Mouse (Mus musculus): ENCODE results near the gene Trnp1. TPM values are rescaled to one million over a fixed set of nuclear protein-coding genes. Genes with fewer than 3 reads are reported as not detected.

The Trnp1 gene
- polyA plus RNA-seq, 1 experiment from 2014 or later: 0.06 TPM

GRCm38 (mm10) chr4:133494432-133494831, 3.9 kb downstream of the Trnp1 start:
- ATAC-seq (ENCODE audit: insufficient read depth): no peak; the same call in 1 of the 2 replicates
- Histone ChIP-seq H3K4me1 (replicated peaks) (peaks cover 41% of the 10 kb centered on the region), H3K9ac (peak overlapping the region; percentile 32; the same call in 1 of the 2 replicates), H3K4me2 (peak overlapping the region; percentile 72), H3K27ac (replicated peaks) (no peak overlapping the region), H3K27me3 (peaks cover 73% of the 10 kb centered on the region), H3K9me3 (replicated peaks) (no peaks in the 10 kb centered on the region), H3K4me3 (replicated peaks) (peak overlapping the region; percentile 39), H3K36me3 (replicated peaks) (no peaks in the 10 kb centered on the region)
- WGBS (ENCODE audit: insufficient replicate concordance): 1% methylated on average over 12 of the region's 12 CpGs

GRCm38 (mm10) chr4:133493895-133494294, 4.5 kb downstream of the Trnp1 start:
- ATAC-seq (ENCODE audit: insufficient read depth): no peak; the same call in 1 of the 2 replicates
- 10% methylated on average over 10 of the region's 12 CpGs for WGBS (ENCODE audit: insufficient replicate concordance)
- no peaks in the 10 kb centered on the region for H3K9me3 ChIP-seq (replicated peaks)
- H3K4me1 ChIP-seq (replicated peaks): peaks cover 46% of the 10 kb centered on the region
- H3K36me3 ChIP-seq (replicated peaks): no peaks in the 10 kb centered on the region
- peak overlapping the region; percentile 72 for H3K4me2 ChIP-seq
- peak overlapping the region; percentile 39 for H3K4me3 ChIP-seq (replicated peaks)
- no peak overlapping the region for H3K9ac ChIP-seq
- peaks cover 67% of the 10 kb centered on the region for H3K27me3 ChIP-seq
- H3K27ac ChIP-seq (replicated peaks): no peak overlapping the region

DNA sequence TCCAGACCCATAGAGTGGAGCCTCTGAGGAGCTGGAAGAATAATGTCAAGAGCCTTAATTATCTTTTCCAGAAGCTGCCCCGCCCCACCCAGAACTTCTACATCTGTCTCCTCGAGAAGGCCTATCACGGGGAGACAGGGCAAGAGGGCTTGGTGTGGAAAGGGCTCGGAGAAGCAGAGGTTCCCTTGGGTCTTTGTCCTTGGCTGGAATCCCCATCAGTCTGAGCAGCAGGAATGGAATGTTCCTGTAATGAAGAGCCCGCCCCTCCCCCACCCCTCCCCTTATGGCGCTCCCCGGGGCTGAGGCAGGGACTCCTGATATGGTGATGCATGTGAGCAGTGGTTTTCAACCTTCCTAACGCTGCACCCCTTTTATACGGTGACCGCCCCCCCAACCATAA, 6.5 kb downstream of the Trnp1 start:
- Histone ChIP-seq H3K9ac (no peak overlapping the region), H3K27ac (replicated peaks) (no peak overlapping the region), H3K36me3 (replicated peaks) (no peaks in the 10 kb centered on the region), H3K4me3 (replicated peaks) (no peak overlapping the region), H3K27me3 (peaks cover 46% of the 10 kb centered on the region), H3K9me3 (replicated peaks) (no peaks in the 10 kb centered on the region), H3K4me1 (replicated peaks) (peaks cover 44% of the 10 kb centered on the region), H3K4me2 (no peak overlapping the region)
- ATAC-seq (ENCODE audit: insufficient read depth): no peak
- 29% methylated on average over 10 of the region's 10 CpGs for WGBS (ENCODE audit: insufficient replicate concordance)

DNA sequence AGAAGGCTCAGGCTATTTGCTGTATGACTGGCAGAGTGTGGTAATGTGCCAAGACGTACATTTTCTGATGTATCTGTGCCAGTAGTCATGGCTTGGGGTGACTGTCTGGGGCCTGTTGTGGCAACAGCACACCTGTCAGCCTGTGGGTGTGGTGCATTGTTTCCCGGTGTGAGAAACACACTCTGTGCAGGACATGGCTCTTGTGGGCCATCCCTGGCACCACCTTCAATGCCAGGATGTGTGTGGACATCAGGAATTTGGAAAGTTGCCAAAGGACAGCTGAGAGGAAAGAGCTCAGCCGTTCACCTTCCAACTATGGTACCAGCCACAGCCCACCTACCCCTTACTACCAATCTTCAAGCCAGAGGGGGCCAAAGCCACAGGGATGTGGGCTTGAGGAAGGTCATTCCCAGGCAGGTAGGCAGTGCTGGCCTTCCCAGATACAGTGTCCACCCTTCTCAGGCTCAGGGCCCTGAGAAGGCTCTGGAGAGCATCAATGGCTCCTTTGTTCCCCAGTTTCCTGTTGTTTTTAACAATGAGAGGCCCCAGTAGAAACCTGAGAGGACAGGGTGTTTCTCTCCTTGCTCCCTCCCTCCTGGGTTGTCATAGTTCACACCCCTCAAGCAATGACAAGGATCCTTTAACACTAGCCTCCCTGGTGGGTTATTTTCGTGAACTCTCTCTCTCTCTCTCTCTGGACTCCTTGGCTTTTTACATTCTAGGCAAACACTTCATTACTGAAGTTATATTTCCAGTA, 8.7 kb downstream of the Trnp1 start:
- H3K27ac ChIP-seq (replicated peaks): no peak overlapping the region
- no peak for ATAC-seq (ENCODE audit: insufficient read depth)

GRCm38 (mm10) chr4:133488619-133489392, 9.5 kb downstream of the Trnp1 start:
- Histone ChIP-seq H3K27me3 (peaks cover 46% of the 10 kb centered on the region), H3K4me3 (replicated peaks) (no peak overlapping the region), H3K4me1 (replicated peaks) (peaks cover 45% of the 10 kb centered on the region), H3K9me3 (replicated peaks) (no peaks in the 10 kb centered on the region), H3K4me2 (no peak overlapping the region), H3K9ac (no peak overlapping the region), H3K36me3 (replicated peaks) (no peaks in the 10 kb centered on the region), H3K27ac (replicated peaks) (no peak overlapping the region)
- peak; percentile 73 for ATAC-seq (ENCODE audit: insufficient read depth)
- 57% methylated on average over 20 of the region's 20 CpGs for WGBS (ENCODE audit: insufficient replicate concordance)

More for the DNA sequence above, 8.7 kb downstream of the Trnp1 start:
- H3K36me3 ChIP-seq (replicated peaks): no peaks in the 10 kb centered on the region
- peaks cover 44% of the 10 kb centered on the region for H3K4me1 ChIP-seq (replicated peaks)
- no peak overlapping the region for H3K4me2 ChIP-seq
- H3K9ac ChIP-seq: no peak overlapping the region
- 52% methylated on average over 4 of the region's 4 CpGs for WGBS (ENCODE audit: insufficient replicate concordance)
- no peaks in the 10 kb centered on the region for H3K9me3 ChIP-seq (replicated peaks)
- no peak overlapping the region for H3K4me3 ChIP-seq (replicated peaks)
- peaks cover 46% of the 10 kb centered on the region for H3K27me3 ChIP-seq

GRCm38 (mm10) chr4:133486673-133487357, 11.5 kb downstream of the Trnp1 start:
- H3K4me3 ChIP-seq (replicated peaks): no peak overlapping the region
- no peak overlapping the region for H3K4me2 ChIP-seq
- H3K9ac ChIP-seq: no peak overlapping the region
- no peaks in the 10 kb centered on the region for H3K36me3 ChIP-seq (replicated peaks)
- ATAC-seq (ENCODE audit: insufficient read depth): no peak
- peaks cover 39% of the 10 kb centered on the region for H3K4me1 ChIP-seq (replicated peaks)
- H3K9me3 ChIP-seq (replicated peaks): no peaks in the 10 kb centered on the region
- H3K27me3 ChIP-seq: peaks cover 48% of the 10 kb centered on the region
- H3K27ac ChIP-seq (replicated peaks): no peak overlapping the region
- WGBS (ENCODE audit: insufficient replicate concordance): 79% methylated on average over 26 of the region's 26 CpGs

- Histone ChIP-seq H3K4me2 (no peak overlapping the region), H3K9me3 (replicated peaks) (no peaks in the 10 kb centered on the region), H3K4me1 (replicated peaks) (peaks cover 31% of the 10 kb centered on the region), H3K27ac (replicated peaks) (no peak overlapping the region), H3K36me3 (replicated peaks) (no peaks in the 10 kb centered on the region), H3K27me3 (peaks cover 56% of the 10 kb centered on the region), H3K4me3 (replicated peaks) (no peak overlapping the region), H3K9ac (no peak overlapping the region)
- ATAC-seq (ENCODE audit: insufficient read depth): no peak
- 78% methylated on average over 28 of the region's 28 CpGs for WGBS (ENCODE audit: insufficient replicate concordance)
Measured at GRCm38 (mm10) chr4:133485691-133486425, 12.5 kb downstream of the Trnp1 start.

GRCm38 (mm10) chr4:133484266-133485025, 13.9 kb downstream of the Trnp1 start:
- H3K9me3 ChIP-seq (replicated peaks): no peaks in the 10 kb centered on the region
- peaks cover 70% of the 10 kb centered on the region for H3K27me3 ChIP-seq
- H3K4me2 ChIP-seq: 0 out of 2 replicates have a peak overlapping the region, but pooled peaks have one; percentile 0
- H3K9ac ChIP-seq: no peak overlapping the region
- no peak overlapping the region for H3K27ac ChIP-seq (replicated peaks)
- peaks cover 39% of the 10 kb centered on the region for H3K4me1 ChIP-seq (replicated peaks)
- H3K36me3 ChIP-seq (replicated peaks): no peaks in the 10 kb centered on the region
- 14% methylated on average over 22 of the region's 22 CpGs for WGBS (ENCODE audit: insufficient replicate concordance)
- no peak overlapping the region for H3K4me3 ChIP-seq (replicated peaks)
- ATAC-seq (ENCODE audit: insufficient read depth): no peak

- Histone ChIP-seq H3K27me3 (peaks cover 90% of the 10 kb centered on the region), H3K9me3 (replicated peaks) (no peaks in the 10 kb centered on the region), H3K4me3 (replicated peaks) (no peak overlapping the region), H3K4me1 (replicated peaks) (peaks cover 21% of the 10 kb centered on the region), H3K36me3 (replicated peaks) (no peaks in the 10 kb centered on the region), H3K4me2 (no peak overlapping the region), H3K9ac (no peak overlapping the region), H3K27ac (replicated peaks) (no peak overlapping the region)
- ATAC-seq (ENCODE audit: insufficient read depth): no peak
- WGBS (ENCODE audit: insufficient replicate concordance): 73% methylated on average over 3 of the region's 3 CpGs
Measured at GRCm38 (mm10) chr4:133482479-133482878, 15.9 kb downstream of the Trnp1 start.

- Histone ChIP-seq H3K9me3 (replicated peaks) (no peaks in the 10 kb centered on the region), H3K9ac (no peak overlapping the region), H3K36me3 (replicated peaks) (no peaks in the 10 kb centered on the region), H3K27ac (replicated peaks) (no peak overlapping the region), H3K4me1 (replicated peaks) (peaks cover 21% of the 10 kb centered on the region), H3K4me3 (replicated peaks) (no peak overlapping the region), H3K4me2 (no peak overlapping the region), H3K27me3 (peaks cover 97% of the 10 kb centered on the region)
- no peak for ATAC-seq (ENCODE audit: insufficient read depth)
- 19% methylated on average over 4 of the region's 4 CpGs for WGBS (ENCODE audit: insufficient replicate concordance)
Measured at GRCm38 (mm10) chr4:133481488-133481887, 16.9 kb downstream of the Trnp1 start.
